Mouse (Mus musculus): ENCODE results near the gene Rit1.
"Not testable (repeated sequence)": the region's sequence is repeated elsewhere in the genome, so short reads cannot be mapped to it uniquely, and the experiment has no call there.

DNA sequence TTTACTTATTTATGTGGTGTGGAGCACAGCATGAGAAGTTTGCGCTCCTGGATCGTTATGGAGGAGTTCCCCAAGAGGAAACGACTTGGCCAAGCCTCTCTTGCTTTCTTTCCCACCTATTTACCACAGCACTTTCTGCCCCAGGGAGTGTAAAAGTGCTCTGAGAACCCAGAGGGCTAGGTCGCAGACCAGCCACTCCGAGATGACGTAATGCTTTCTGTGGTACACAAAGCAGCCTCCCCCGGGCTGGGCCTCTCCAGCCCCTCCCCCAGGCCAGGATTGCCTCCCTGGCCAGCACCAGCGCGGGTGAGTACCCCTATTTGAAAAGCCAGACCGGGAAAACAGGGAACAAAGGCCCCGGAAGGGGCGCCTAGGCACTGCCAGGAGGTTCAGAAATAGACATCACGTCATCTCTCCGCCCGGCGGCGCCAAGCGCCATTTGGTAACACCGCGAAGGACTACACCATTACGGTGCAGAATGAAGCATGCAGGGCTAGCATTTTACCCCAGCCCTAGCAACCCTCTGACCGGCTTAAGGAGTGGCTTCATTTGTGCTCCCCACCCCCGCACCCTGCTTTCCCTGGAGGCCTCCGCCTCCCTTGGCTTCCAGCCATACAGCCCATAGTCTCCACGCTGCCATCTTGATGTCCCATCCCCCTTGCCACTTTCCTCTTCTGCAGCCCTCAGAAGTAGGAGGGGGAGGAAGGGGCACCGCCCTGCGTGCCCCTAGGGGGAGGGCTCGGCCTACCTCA, 54.7 kb downstream of the Rit1 start:
- TF ChIP-seq CTCF, POLR2A (IDR thresholded peaks at IDR 0.05; ENCODE audit: insufficient read depth, low read depth, low read length): not testable (repeated sequence)
